Mouse (Mus musculus) heart, embryonic 12.5 days (tissue): Measurements from ENCODE around the gene Gart. TPM values are rescaled to one million over a fixed set of nuclear protein-coding genes. Genes with fewer than 3 reads are reported as not detected.

ENCODE experiments used
- ATAC-seq: fragments of 200-750 bp; cut with Nextera tagmentation; 2 replicates; pipeline ENCODE4 v1.8.0; 2017; ENCODE audit warnings: moderate TSS enrichment, moderate library complexity; ENCODE audit not compliant: insufficient number of reproducible peaks, low FRiP score
- H3K27ac ChIP-seq: fragments of 300-500 bp; sonication (generic); 2 replicates; pipeline ENCODE4 v1.5.1; 2016; ENCODE audit warnings: mild to moderate bottlenecking, moderate library complexity; ENCODE audit not compliant: poor library complexity, severe bottlenecking
- H3K27me3 ChIP-seq: fragments of 300-500 bp; sonication (generic); replicated peaks from 2 replicates; pipeline ENCODE4 v1.6.1; 2016; ENCODE audit warnings: mild to moderate bottlenecking, moderate library complexity
- H3K36me3 ChIP-seq: fragments of 300-500 bp; sonication (generic); 2 replicates; pipeline ENCODE4 v1.6.1; 2016; ENCODE audit warnings: mild to moderate bottlenecking, moderate library complexity
- H3K4me1 ChIP-seq: fragments of 300-500 bp; sonication (generic); replicated peaks from 2 replicates; pipeline ENCODE4 v1.6.1; 2016; ENCODE audit warnings: mild to moderate bottlenecking
- H3K4me2 ChIP-seq: fragments of 300-500 bp; sonication (generic); 2 replicates; pipeline ENCODE4 v1.6.1; 2016; ENCODE audit warnings: mild to moderate bottlenecking, moderate library complexity
- H3K4me3 ChIP-seq: fragments of 300-500 bp; sonication (generic); 2 replicates; pipeline ENCODE4 v1.5.1; 2016; ENCODE audit warnings: mild to moderate bottlenecking
- H3K9ac ChIP-seq: fragments of 300-500 bp; sonication (generic); 2 replicates; pipeline ENCODE4 v1.6.1; 2016; ENCODE audit warnings: mild to moderate bottlenecking, moderate library complexity
- H3K9me3 ChIP-seq: fragments of 300-500 bp; sonication (generic); replicated peaks from 2 replicates; pipeline ENCODE4 v1.6.1; 2016; ENCODE audit warnings: mild to moderate bottlenecking, moderate library complexity
- whole genome bisulfite sequencing: fragments of 180-500 bp; shearing (Covaris S2); methylation state at CpG from one replicate; pipeline ENCODE4 v1.1.7; 2016; 5-methylcytosine and 5-hydroxymethylcytosine counted together
- polyA plus RNA-seq: library from polyadenylated mRNA; unstranded; fragments of >200 nt; fragmentation: Nextera tagmentation; extraction: Ambion mirVana; gene quantifications from 2 replicates; pipeline ENCODE4 v1.2.1, GENCODE M21; 2016

Gene Gart
- polyA plus RNA-seq, 1 experiment from 2014 or later, result 87.4 TPM

DNA sequence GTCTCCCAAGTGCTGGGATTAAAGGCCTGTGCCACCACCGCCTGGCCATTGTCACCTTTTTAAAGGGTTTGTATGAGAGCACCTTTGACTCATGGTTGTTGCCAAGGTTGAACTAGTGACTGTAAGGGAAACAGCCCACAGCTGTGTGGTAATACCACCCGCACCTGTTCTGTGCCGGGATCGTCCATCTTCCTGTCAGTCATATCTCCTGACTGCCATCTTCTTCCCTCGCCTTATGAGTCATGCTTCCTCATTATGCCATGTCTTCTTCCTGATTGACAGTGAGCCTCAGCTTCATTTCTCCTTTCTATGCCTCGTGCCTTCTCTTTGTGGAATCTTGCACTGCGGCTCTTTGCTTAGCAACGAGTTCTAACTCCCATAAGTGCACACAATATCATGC, 39.8 kb downstream of the Gart start:
- WGBS, result 83% methylated on average over 8 of the region's 8 CpGs
- no peaks in the 10 kb centered on the region for H3K36me3 ChIP-seq
- ATAC-seq, result no peak

DNA sequence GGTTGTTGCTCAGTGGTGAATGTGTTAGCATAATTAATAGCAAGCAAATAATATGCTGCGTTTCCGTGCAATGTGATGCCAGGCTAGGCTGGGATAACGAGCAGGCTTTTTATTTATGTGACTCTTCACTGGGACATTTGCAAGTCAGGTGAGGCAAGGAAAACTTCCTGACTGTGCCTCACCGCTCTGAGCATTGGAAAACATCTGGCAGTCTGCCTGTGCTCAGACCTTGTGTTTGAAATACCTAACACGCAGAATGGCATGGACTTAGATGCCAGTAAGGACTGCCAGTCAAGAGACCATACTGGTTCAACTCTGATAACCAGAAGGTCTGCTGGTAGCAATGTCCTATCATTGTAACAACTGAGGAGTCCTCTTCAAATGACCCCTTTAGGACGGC, 41.6 kb downstream of the Gart start:
- H3K4me1 ChIP-seq, result no peaks in the 10 kb centered on the region
- H3K9me3 ChIP-seq, result no peaks in the 10 kb centered on the region
- H3K4me2 ChIP-seq, result no peak overlapping the region
- 73% methylated on average over 6 of the region's 6 CpGs for WGBS
- H3K36me3 ChIP-seq, result no peaks in the 10 kb centered on the region
- no peaks in the 10 kb centered on the region for H3K27me3 ChIP-seq
- no peak overlapping the region for H3K27ac ChIP-seq
- no peak for ATAC-seq
- no peak overlapping the region for H3K4me3 ChIP-seq
- H3K9ac ChIP-seq, result no peak overlapping the region

More for the DNA sequence above, 39.8 kb downstream of the Gart start:
- Histone ChIP-seq H3K27me3 (no peaks in the 10 kb centered on the region), H3K4me3 (no peak overlapping the region), H3K27ac (no peak overlapping the region), H3K4me2 (no peak overlapping the region), H3K9ac (no peak overlapping the region), H3K4me1 (no peaks in the 10 kb centered on the region), H3K9me3 (no peaks in the 10 kb centered on the region)

DNA sequence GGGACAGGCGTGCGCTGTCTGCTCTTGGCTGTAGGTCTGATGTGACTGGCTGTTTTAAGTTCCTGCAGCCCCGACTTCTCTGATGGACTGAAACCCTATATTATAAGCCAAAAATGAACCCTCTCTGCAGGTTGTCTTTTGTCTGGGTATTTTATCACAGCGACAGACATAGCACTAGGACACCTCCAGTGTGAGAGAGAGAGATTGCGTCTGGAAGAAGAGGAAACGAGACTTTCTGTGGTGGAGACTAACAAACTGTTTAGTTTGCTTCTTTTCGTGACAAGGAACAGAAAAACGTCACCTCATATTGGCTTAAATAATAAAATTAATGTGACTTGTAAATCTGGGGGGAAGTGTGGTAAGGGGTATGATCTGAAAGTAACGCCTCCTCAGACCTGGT, 45.1 kb downstream of the Gart start:
- no peak overlapping the region for H3K4me3 ChIP-seq
- 67% methylated on average over 9 of the region's 9 CpGs for WGBS
- H3K9me3 ChIP-seq, result no peaks in the 10 kb centered on the region
- no peaks in the 10 kb centered on the region for H3K36me3 ChIP-seq
- no peak for ATAC-seq
- 0 out of 2 replicates have a peak, but pooled peaks cover 3% of the 10 kb centered on the region for H3K27me3 ChIP-seq
- no peak overlapping the region for H3K4me2 ChIP-seq
- H3K4me1 ChIP-seq, result peaks cover 4% of the 10 kb centered on the region; the same call in 1 of the 2 replicates
- H3K9ac ChIP-seq, result no peak overlapping the region
- no peak overlapping the region for H3K27ac ChIP-seq

DNA sequence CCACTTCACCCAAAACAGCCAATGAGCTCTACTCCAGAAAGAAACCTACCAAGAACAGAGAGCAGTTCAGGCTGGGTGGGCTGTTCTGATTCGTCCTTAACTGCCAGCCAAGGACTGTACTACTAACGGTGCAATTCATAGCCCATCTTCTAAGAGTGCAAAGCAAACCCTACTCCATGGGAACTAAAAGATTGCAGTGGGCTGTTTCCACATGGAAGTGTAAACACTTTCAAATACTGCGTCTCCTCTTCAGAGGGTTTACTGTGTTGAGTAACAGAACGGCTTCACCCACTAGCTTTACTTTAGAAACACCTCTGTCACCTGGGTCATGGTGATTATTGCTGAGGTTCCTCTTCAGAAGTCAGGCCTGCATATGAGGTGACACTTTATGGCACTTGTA, 45.7 kb downstream of the Gart start:
- Histone ChIP-seq H3K4me1 (peaks cover 8% of the 10 kb centered on the region; the same call in 1 of the 2 replicates), H3K9ac (no peak overlapping the region), H3K36me3 (no peaks in the 10 kb centered on the region), H3K27me3 (0 out of 2 replicates have a peak, but pooled peaks cover 3% of the 10 kb centered on the region), H3K4me2 (no peak overlapping the region), H3K27ac (no peak overlapping the region), H3K9me3 (no peaks in the 10 kb centered on the region), H3K4me3 (no peak overlapping the region)
- no peak for ATAC-seq
- WGBS, result 74% methylated on average over 4 of the region's 4 CpGs

DNA sequence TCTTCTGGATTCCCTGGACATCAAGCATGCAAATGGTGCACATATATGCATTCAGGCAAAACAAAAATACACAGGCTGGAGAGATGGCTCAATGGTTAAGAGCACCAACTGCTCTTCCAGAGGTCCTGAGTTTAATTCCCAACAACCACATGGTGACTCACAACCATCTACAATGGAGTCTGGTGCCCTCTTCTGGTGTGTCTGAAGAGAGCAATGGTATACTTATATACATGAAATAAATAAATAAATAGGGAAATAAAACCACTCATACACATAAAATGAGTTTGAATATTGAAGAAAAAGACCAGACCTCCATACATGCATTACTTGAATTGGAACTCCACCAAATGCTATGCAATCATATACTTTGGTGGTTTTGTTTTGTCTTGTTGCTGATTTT, 47.5 kb downstream of the Gart start:
- H3K9me3 ChIP-seq, result no peaks in the 10 kb centered on the region
- no peak overlapping the region for H3K4me3 ChIP-seq
- no peak for ATAC-seq
- H3K9ac ChIP-seq, result no peak overlapping the region
- 0 out of 2 replicates have a peak, but pooled peaks cover 3% of the 10 kb centered on the region for H3K27me3 ChIP-seq
- peaks cover 8% of the 10 kb centered on the region; the same call in 1 of the 2 replicates for H3K4me1 ChIP-seq
- no peak overlapping the region for H3K27ac ChIP-seq
- H3K4me2 ChIP-seq, result no peak overlapping the region
- 0 out of 2 replicates have a peak, but pooled peaks cover 2% of the 10 kb centered on the region for H3K36me3 ChIP-seq

DNA sequence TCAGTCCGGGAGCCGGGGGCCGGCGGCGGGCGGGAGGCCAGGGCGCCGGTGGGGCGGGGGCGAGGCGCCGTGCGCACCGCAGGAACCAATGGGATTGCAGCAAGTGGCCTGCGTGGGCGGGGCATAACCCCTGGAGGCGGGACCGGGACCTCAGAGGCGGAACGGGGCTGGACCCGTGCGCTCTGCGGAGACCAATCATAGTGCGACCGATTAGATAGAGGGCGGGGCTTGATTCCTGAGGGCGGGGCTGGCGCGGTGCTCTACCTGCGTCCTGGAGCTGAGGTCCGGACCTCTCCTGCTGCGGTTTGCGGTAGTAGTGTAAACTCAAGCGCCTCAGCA, 49.1 kb downstream of the Gart start, which contains the start of gene Tmem50b:
TSS of gene Tmem50b (minus strand) at position 129 of the 339 bp plus-strand sequence.
- peak within 1 kb of the TSS; percentile 87 for H3K4me3 ChIP-seq
- peak; percentile 100 for ATAC-seq
- peaks cover 10% of the 10 kb centered on the region; the same call in 1 of the 2 replicates for H3K4me1 ChIP-seq
- under 1% methylated on average over 34 of the region's 34 CpGs for WGBS
- H3K9ac ChIP-seq, result peak within 1 kb of the TSS; percentile 87
- peak within 1 kb of the TSS; percentile 91 for H3K4me2 ChIP-seq
- H3K27ac ChIP-seq, result peak within 1 kb of the TSS; percentile 58
- H3K36me3 ChIP-seq, result 0 out of 2 replicates have a peak, but pooled peaks cover 2% of the 10 kb centered on the region
- H3K9me3 ChIP-seq, result no peaks in the 10 kb centered on the region
- H3K27me3 ChIP-seq, result 0 out of 2 replicates have a peak, but pooled peaks cover 3% of the 10 kb centered on the region

DNA sequence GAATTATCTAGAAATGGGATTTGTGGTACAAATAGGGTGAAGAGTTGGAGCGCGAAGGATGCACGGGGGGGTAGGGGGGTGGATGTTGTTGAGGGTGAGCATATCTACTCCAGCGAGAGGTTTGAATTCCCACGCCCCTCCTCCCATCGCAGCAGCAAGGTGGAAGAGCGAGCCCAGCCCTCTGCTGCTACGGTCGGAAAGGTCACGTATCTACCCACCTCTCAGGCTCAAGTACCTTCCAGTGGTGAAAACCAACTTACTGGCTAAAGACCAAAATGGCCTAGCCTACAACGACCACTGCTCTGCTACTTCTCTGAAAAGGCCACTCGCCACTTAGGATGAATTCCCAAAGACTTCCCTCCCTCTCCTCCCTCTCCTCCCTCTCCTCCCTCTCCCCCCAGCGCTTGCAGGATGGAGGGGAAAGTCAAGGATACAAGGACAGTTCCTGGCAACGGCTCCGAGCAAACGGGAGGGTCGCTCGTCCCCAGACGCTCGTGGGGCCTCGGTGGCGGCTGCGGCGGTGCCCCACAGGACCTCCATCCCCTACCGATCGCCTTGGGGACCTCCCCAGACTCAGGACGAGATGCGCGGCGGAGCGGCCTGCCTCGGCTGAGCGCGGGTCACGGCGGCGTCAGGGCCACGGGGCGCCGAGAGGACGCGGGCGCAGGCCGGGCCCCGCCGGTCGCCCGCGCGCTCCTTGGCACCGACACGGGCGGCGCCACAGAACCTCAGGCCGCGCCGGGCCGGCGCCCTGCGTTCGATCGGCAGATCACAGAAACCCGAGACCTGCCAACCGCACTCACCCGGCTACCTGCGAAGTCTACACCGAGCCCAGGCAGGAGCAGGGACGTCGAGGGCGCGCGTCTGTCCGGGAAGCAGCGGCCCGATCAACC, 49.7 kb downstream of the Gart start:
- Histone ChIP-seq H3K36me3 (0 out of 2 replicates have a peak, but pooled peaks cover 2% of the 10 kb centered on the region), H3K4me2 (peak overlapping the region; percentile 91), H3K4me3 (peak overlapping the region; percentile 87), H3K27ac (peak overlapping the region; percentile 58), H3K9ac (peak overlapping the region; percentile 87), H3K4me1 (peaks cover 16% of the 10 kb centered on the region), H3K9me3 (no peaks in the 10 kb centered on the region), H3K27me3 (0 out of 2 replicates have a peak, but pooled peaks cover 3% of the 10 kb centered on the region)
- under 1% methylated on average over 75 of the region's 75 CpGs for WGBS
- ATAC-seq, result peak; percentile 74

DNA sequence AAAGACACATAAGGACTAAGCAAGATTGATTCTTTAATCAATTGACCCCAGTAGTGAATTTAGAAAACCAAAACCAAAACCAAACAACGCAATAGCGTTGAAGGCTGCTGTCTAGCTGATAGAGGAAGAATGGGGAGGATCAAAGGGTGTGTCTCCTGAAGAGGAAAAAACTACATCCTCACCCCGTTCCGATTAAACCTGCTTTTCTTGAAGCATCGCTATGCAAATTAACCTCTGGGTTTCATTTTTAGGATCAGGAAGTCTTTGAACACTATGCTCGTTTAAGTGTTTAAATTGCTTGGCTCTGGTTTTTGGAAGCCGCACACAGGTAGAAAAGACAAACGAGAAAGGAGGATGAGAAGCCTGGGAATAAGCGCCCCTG, 50.4 kb downstream of the Gart start:
- 17% methylated on average over 9 of the region's 9 CpGs for WGBS
- no peak for ATAC-seq
- H3K4me1 ChIP-seq, result peaks cover 17% of the 10 kb centered on the region
- peak overlapping the region; percentile 91 for H3K4me2 ChIP-seq
- H3K9ac ChIP-seq, result peak overlapping the region; percentile 87; the same call in 1 of the 2 replicates
- H3K36me3 ChIP-seq, result 0 out of 2 replicates have a peak, but pooled peaks cover 2% of the 10 kb centered on the region
- peak overlapping the region; percentile 87 for H3K4me3 ChIP-seq
- H3K27ac ChIP-seq, result no peak overlapping the region
- H3K9me3 ChIP-seq, result no peaks in the 10 kb centered on the region
- H3K27me3 ChIP-seq, result 0 out of 2 replicates have a peak, but pooled peaks cover 3% of the 10 kb centered on the region

DNA sequence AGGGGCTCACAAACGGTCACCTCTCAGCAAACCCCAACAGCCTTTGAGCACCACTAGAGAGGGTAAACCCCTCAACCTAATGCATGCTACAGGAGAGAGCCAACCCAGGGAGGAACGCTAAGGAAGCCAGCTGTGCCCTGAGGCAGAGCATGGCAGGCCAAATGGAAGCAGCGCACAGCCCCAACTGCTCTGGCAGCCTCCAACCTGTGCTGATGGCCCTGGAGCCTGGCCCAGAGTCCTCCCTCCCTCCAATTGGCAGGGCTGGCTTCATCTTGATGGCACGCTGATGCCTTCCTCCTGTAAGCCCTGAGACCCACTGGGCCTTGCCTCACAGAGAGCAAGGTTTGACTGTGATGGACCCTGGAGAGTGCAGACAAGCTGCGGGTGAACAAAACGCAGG, 51.7 kb downstream of the Gart start:
- no peak overlapping the region for H3K4me2 ChIP-seq
- H3K36me3 ChIP-seq, result 0 out of 2 replicates have a peak, but pooled peaks cover 2% of the 10 kb centered on the region
- H3K9ac ChIP-seq, result no peak overlapping the region
- ATAC-seq, result no peak
- H3K9me3 ChIP-seq, result no peaks in the 10 kb centered on the region
- peaks cover 17% of the 10 kb centered on the region for H3K4me1 ChIP-seq
- 85% methylated on average over 6 of the region's 6 CpGs for WGBS
- H3K27me3 ChIP-seq, result 0 out of 2 replicates have a peak, but pooled peaks cover 3% of the 10 kb centered on the region
- no peak overlapping the region for H3K4me3 ChIP-seq
- no peak overlapping the region for H3K27ac ChIP-seq

DNA sequence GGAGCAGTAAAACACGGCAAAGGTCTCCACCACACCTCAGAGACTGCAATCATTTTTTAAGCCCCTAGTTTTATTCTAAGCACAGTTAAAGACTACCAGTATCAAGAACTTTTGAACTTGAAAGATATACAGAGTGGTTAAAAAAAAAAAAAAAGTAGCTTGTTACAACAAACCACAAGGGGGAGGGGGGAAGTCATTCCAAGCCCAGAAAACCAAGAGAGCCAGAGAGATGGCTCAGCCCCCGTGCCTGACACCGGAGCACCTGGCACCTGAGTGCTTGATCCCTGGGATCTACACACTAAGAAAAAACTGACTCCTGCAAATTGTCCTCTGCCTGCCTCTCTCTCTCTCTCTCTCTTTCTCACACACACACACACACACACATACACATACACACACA, 53.5 kb downstream of the Gart start:
- Histone ChIP-seq H3K4me3 (no peak overlapping the region), H3K9me3 (no peaks in the 10 kb centered on the region), H3K36me3 (0 out of 2 replicates have a peak, but pooled peaks cover 2% of the 10 kb centered on the region), H3K4me1 (peaks cover 20% of the 10 kb centered on the region), H3K9ac (no peak overlapping the region), H3K27ac (no peak overlapping the region), H3K27me3 (no peaks in the 10 kb centered on the region), H3K4me2 (no peak overlapping the region)
- 60% methylated on average over 3 of the region's 3 CpGs for WGBS
- ATAC-seq, result no peak

DNA sequence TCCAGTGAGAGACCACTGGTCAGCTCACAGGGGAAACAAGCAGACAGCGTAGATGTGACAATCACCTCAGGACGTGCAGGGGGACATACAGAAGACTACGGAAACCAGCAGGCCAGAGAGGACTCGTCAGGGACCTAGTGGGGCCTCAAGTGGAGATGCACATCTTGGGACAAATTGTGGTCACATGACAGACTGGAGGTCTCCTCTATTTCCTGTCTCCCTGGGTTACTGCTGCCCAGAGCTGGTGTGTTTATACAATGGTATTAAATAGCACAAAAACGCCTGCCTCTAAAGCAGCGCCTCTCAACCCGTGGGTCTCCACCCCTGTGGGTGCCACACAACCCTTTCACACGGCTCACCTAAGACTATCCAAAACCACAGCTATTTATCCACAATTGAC, 54.6 kb downstream of the Gart start:
- 61% methylated on average over 8 of the region's 8 CpGs for WGBS

More for the DNA sequence above, 54.6 kb downstream of the Gart start:
- Histone ChIP-seq H3K4me3 (no peak overlapping the region), H3K27ac (no peak overlapping the region), H3K9me3 (no peaks in the 10 kb centered on the region), H3K27me3 (no peaks in the 10 kb centered on the region), H3K4me2 (no peak overlapping the region), H3K9ac (no peak overlapping the region), H3K36me3 (0 out of 2 replicates have a peak, but pooled peaks cover 2% of the 10 kb centered on the region), H3K4me1 (peaks cover 17% of the 10 kb centered on the region)
- no peak for ATAC-seq
